Mouse (Mus musculus) forebrain, embryonic 14.5 days (tissue): ENCODE results near the gene Iyd. TPM values are rescaled to one million over a fixed set of nuclear protein-coding genes. Genes with fewer than 3 reads are reported as not detected.
"Not testable (repeated sequence)": the region's sequence is repeated elsewhere in the genome, so short reads cannot be mapped to it uniquely, and the experiment has no call there.

Source experiments
- ATAC-seq: fragments of 200-750 bp; cut with Nextera tagmentation; 2 replicates; pipeline ENCODE4 v1.8.0; 2017; ENCODE audit warnings: mild to moderate bottlenecking, moderate library complexity
- DNase-seq: peaks from one replicate; pipeline ENCODE4 v3.0.0-alpha.2; 2015; ENCODE audit warnings: low spot score
- H3K27ac ChIP-seq: fragments of 300-500 bp; sonication (generic); 2 replicates; pipeline ENCODE4 v1.5.1; 2014; ENCODE audit warnings: low read depth, mild to moderate bottlenecking, control low read depth, low read length, moderate library complexity
- H3K27me3 ChIP-seq: fragments of 300-500 bp; sonication (generic); replicated peaks from 2 replicates; pipeline ENCODE4 v1.6.1; 2014; ENCODE audit warnings: low read length, control low read depth, mixed read lengths; ENCODE audit not compliant: control insufficient read depth, insufficient read depth
- H3K36me3 ChIP-seq: fragments of 300-500 bp; sonication (generic); 2 replicates; pipeline ENCODE4 v1.6.1; 2014; ENCODE audit warnings: low read length, control low read depth; ENCODE audit not compliant: control insufficient read depth, insufficient read depth
- H3K4me1 ChIP-seq: fragments of 300-500 bp; sonication (generic); 2 replicates; pipeline ENCODE4 v1.6.1; 2014; ENCODE audit warnings: antibody characterized with exemption, low read length, control low read depth; ENCODE audit not compliant: control insufficient read depth, insufficient read depth
- H3K4me2 ChIP-seq: fragments of 300-500 bp; sonication (generic); 2 replicates; pipeline ENCODE4 v1.6.1; 2014; ENCODE audit warnings: mild to moderate bottlenecking, control low read depth, low read length
- H3K4me3 ChIP-seq: fragments of 300-500 bp; sonication (generic); 2 replicates; pipeline ENCODE4 v1.5.1; 2014; ENCODE audit warnings: low read depth, low read length, control low read depth
- H3K9ac ChIP-seq: fragments of 300-500 bp; sonication (generic); 2 replicates; pipeline ENCODE4 v1.6.1; 2014; ENCODE audit warnings: mild to moderate bottlenecking, low read length, control low read depth, moderate library complexity
- H3K9me3 ChIP-seq: fragments of 300-500 bp; sonication (generic); replicated peaks from 2 replicates; pipeline ENCODE4 v1.6.1; 2016; ENCODE audit warnings: low read length, control low read depth, mixed read lengths; ENCODE audit not compliant: control insufficient read depth
- WGBS: fragments of 180-500 bp; shearing (Covaris S2); extraction: QIAGEN DNeasy Blood & Tissue Kit; methylation state at CpG from one replicate; pipeline ENCODE4 v1.1.7; 2014; 5-methylcytosine and 5-hydroxymethylcytosine counted together
- polyA plus RNA-seq: library from polyadenylated mRNA; unstranded; fragments of >200 nt; fragmentation: Nextera tagmentation; extraction: Ambion mirVana; gene quantifications from 2 replicates; pipeline ENCODE4 v1.2.1, GENCODE M21; 2014

Iyd gene
- polyA plus RNA-seq: 0.53 and 0.91 TPM in 2 replicates

GRCm38 (mm10) chr10:3540003-3540827 lies at the start of gene Iyd:
Gene Iyd (plus strand): TSS chr10:3540240.
- Histone ChIP-seq H3K27me3 (no peaks in the 10 kb centered on the region), H3K9ac (no peak within 1 kb of the TSS), H3K4me3 (no peak within 1 kb of the TSS), H3K36me3 (no peaks in the 10 kb centered on the region), H3K4me1 (no peaks in the 10 kb centered on the region), H3K27ac (no peak within 1 kb of the TSS), H3K4me2 (no peak within 1 kb of the TSS), H3K9me3 (no peaks in the 10 kb centered on the region)
- ATAC-seq (no peak; the same call in 1 of the 2 replicates), DNase-seq (no peak)
- WGBS: 79% methylated on average over 16 of the region's 16 CpGs

GRCm38 (mm10) chr10:3496791-3497190 lies 43.2 kb upstream of the Iyd start:
- Histone ChIP-seq H3K9me3 (no peaks in the 10 kb centered on the region), H3K4me1 (no peaks in the 10 kb centered on the region), H3K4me2 (no peak overlapping the region), H3K27ac (no peak overlapping the region), H3K36me3 (no peaks in the 10 kb centered on the region), H3K9ac (no peak overlapping the region), H3K27me3 (no peaks in the 10 kb centered on the region), H3K4me3 (no peak overlapping the region)
- DNase-seq (peak; percentile 72), ATAC-seq (peak; percentile 66; the same call in 1 of the 2 replicates)
- 49% methylated on average over 2 of the region's 2 CpGs for WGBS

GRCm38 (mm10) chr10:3500846-3501245 lies 39.2 kb upstream of the Iyd start:
- H3K27ac ChIP-seq, H3K27me3 ChIP-seq, H3K4me2 ChIP-seq, ATAC-seq, H3K4me1 ChIP-seq, H3K9me3 ChIP-seq, H3K4me3 ChIP-seq, H3K36me3 ChIP-seq, H3K9ac ChIP-seq, DNase-seq: not testable (repeated sequence)
- WGBS: 90% methylated on average over 6 of the region's 6 CpGs

- Histone ChIP-seq H3K4me1 (peaks cover 12% of the 10 kb centered on the region), H3K27ac (no peak overlapping the region; the same call in 1 of the 2 replicates), H3K4me3 (no peak overlapping the region), H3K27me3 (no peaks in the 10 kb centered on the region), H3K36me3 (no peaks in the 10 kb centered on the region), H3K4me2 (no peak overlapping the region), H3K9me3 (no peaks in the 10 kb centered on the region), H3K9ac (no peak overlapping the region)
- peak; percentile 85 for DNase-seq
- ATAC-seq: peak; percentile 89
- WGBS: 33% methylated on average over 8 of the region's 8 CpGs
These were observed 32.4 kb upstream of the Iyd start for GRCm38 (mm10) chr10:3507484-3508221.

GRCm38 (mm10) chr10:3508222-3508588 lies 31.8 kb upstream of the Iyd start:
- H3K36me3 ChIP-seq: no peaks in the 10 kb centered on the region
- H3K27ac ChIP-seq: no peak overlapping the region; the same call in 1 of the 2 replicates
- DNase-seq: no peak
- ATAC-seq: no peak
- H3K27me3 ChIP-seq: no peaks in the 10 kb centered on the region
- H3K4me1 ChIP-seq: peaks cover 12% of the 10 kb centered on the region
- 75% methylated on average over 2 of the region's 2 CpGs for WGBS
- no peaks in the 10 kb centered on the region for H3K9me3 ChIP-seq
- H3K4me3 ChIP-seq: no peak overlapping the region
- no peak overlapping the region for H3K4me2 ChIP-seq
- no peak overlapping the region for H3K9ac ChIP-seq

GRCm38 (mm10) chr10:3508746-3509145 lies 31.3 kb upstream of the Iyd start:
- ATAC-seq: no peak

GRCm38 (mm10) chr10:3509663-3510277 lies 30.3 kb upstream of the Iyd start:
- no peak overlapping the region for H3K4me2 ChIP-seq
- no peak overlapping the region for H3K27ac ChIP-seq
- no peaks in the 10 kb centered on the region for H3K9me3 ChIP-seq
- H3K4me3 ChIP-seq: no peak overlapping the region
- no peaks in the 10 kb centered on the region for H3K27me3 ChIP-seq
- no peak overlapping the region for H3K9ac ChIP-seq
- DNase-seq (peak; percentile 48), ATAC-seq (peak; percentile 33; the same call in 1 of the 2 replicates)
- WGBS: 46% methylated on average over 7 of the region's 7 CpGs
- no peaks in the 10 kb centered on the region for H3K36me3 ChIP-seq
- peaks cover 12% of the 10 kb centered on the region for H3K4me1 ChIP-seq

More at GRCm38 (mm10) chr10:3508746-3509145, 31.3 kb upstream of the Iyd start:
- no peaks in the 10 kb centered on the region for H3K27me3 ChIP-seq
- no peak overlapping the region for H3K9ac ChIP-seq
- 74% methylated on average over 2 of the region's 2 CpGs for whole genome bisulfite sequencing
- no peaks in the 10 kb centered on the region for H3K36me3 ChIP-seq
- peaks cover 12% of the 10 kb centered on the region for H3K4me1 ChIP-seq
- no peak overlapping the region for H3K27ac ChIP-seq
- DNase-seq: no peak
- no peaks in the 10 kb centered on the region for H3K9me3 ChIP-seq
- no peak overlapping the region for H3K4me3 ChIP-seq
- H3K4me2 ChIP-seq: no peak overlapping the region

GRCm38 (mm10) chr10:3510486-3510885 lies 29.6 kb upstream of the Iyd start:
- no peak for ATAC-seq

More at GRCm38 (mm10) chr10:3510486-3510885, 29.6 kb upstream of the Iyd start:
- no peak overlapping the region for H3K27ac ChIP-seq
- H3K36me3 ChIP-seq: no peaks in the 10 kb centered on the region
- H3K9me3 ChIP-seq: no peaks in the 10 kb centered on the region
- no peak overlapping the region for H3K4me3 ChIP-seq
- no peak for DNase-seq
- no peaks in the 10 kb centered on the region for H3K27me3 ChIP-seq
- H3K4me1 ChIP-seq: peaks cover 12% of the 10 kb centered on the region
- WGBS: 80% methylated on average over 3 of the region's 3 CpGs
- no peak overlapping the region for H3K4me2 ChIP-seq
- no peak overlapping the region for H3K9ac ChIP-seq
